Mouse (Mus musculus): ENCODE data around the gene Llgl2. TPM values are rescaled to one million over a fixed set of nuclear protein-coding genes. Genes with fewer than 3 reads are reported as not detected.

Gene Llgl2
- total RNA-seq (2023), result 10 to 100 TPM in 1 of 2 experiments, 1 to 10 TPM in 1; 8.1 to 14.9 TPM

DNA sequence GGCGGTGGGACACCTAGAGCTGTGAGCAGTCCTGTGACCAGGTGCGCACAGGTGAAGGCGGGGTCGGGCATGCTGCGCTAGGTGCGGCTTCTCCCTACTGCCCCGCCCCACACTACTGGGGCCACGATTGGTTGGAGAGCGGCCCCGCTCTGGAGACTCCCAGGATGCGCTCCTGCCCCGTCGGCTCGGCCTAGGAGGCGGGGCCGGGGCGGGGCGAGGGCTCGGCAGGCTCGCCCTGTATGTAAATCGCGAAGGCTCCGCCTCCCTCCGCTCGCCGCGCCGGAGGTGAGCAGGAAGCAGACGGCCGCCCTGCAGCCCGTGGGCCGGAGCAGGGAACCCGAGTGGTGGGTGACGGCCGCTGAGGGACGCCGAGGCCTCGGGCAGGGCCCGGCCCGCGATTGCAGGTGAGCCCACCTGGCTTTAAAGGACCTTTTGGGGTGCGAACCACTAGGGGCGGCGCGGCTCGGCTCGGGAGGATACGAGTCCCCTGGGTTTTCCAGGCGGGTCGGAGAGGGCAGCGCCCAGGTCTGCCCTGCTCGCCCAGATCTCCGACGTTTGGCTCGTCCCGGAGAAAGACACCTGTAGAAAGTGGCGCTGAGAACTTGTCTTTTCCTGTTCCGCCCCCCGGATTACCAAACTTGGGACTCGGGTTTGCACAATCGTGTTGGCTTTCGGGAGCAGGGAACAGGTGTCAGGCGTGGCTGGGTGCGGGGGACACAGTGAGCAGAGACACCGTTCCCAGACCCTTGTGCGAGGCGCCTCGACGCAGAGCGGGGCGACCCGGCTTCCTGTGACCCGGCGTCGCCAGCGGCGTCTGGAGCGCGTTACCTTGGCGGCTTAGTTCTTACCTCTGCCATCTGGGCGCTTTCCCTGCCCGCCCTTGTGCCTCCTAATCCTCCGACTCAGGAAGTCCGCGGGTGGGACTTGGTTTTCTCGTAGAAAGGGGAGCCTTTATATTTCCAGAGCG lies at the start of gene Llgl2:
Llgl2 (plus strand) TSS at position 276 of the 967 bp plus-strand sequence.

GRCm38 (mm10) chr11:115813507-115814296 lies 10.1 kb upstream of the Llgl2 start, which contains the start of gene Caskin2:
Gene Caskin2, minus strand, starts transcription at chr11:115813639.

GRCm38 (mm10) chr11:115814605-115815450 lies 9.0 kb upstream of the Llgl2 start, which contains the start of gene Tsen54:
Gene Tsen54, plus strand, starts transcription at chr11:115814724.

DNA sequence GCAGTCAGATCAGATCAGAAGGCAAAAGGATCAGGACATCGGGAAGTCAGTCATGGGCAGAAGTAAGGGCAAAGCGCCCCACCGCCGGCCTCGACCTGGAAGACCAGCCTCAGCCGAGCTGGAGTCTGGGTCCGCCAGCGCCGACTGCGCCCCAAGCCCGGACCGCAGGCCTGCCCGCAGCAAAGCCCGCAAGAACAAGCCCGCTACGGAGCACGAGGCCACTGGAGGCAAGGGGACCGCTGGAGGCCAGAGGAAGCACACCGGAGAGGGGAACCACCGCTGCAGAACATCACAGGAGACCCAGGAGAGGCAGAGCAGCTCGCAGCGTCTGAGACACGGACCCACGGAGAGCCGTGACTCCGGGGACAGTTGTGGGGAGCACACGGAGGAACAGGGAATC lies 34.5 kb downstream of the Llgl2 start, which contains the start of gene Myo15b:
Myo15b (plus strand) TSS at position 53 of the 400 bp plus-strand sequence.

DNA sequence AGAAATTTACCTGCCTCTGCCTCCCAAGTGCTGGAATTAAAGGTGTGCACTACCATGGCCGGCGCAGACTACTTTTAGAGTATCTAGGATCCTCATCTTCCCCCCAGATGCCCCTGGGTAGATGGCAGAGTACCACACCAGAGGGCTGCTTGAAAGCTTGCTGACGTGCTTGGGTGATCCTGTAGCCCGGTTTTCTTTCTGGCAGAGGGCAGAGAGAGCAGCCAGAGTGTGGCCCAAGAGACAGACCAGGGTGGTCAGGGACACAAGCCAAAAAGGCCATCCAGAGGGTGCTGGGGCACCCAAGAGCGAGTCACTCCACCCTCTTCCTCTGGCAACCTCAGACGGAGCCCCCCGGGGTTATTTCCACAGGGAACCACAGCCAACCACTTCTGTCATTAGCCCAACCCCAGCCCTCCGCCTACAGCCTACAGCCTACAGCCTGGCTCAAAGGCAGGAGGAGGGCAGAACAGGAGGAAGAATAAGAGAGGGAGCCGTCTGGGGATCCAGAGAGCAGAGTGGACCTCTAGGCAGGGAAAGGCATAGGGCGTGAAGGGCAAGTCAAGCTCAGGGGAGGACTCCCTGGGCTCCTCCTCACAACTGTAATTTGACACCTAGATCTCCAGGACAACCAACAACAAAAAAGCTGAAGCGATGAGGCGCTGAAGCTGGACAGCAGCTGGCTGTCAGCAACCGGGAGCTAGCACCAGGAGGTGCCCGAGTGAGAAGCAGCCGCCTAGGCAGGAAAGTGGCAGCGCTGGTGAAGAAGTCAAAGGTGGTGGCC lies 75.8 kb downstream of the Llgl2 start, which contains the start of gene Smim5:
Smim5 (plus strand) TSS at position 481 of the 781 bp plus-strand sequence.

Other genes with a start within 250 kb of the Llgl2 start
- 10 to 100 TPM; 19.5 to 22.1 TPM for gene Mrps7, start 220.1 kb upstream of the Llgl2 start, total RNA-seq (2023)
- gene Gga3, start 220.0 kb upstream of the Llgl2 start, total RNA-seq (2023), result 10 to 100 TPM; 74.0 to 86.5 TPM
- gene Mif4gd, start 211.1 kb upstream of the Llgl2 start, total RNA-seq (2023), result 10 to 100 TPM; 42.1 to 46.5 TPM
- 10 to 100 TPM; 36.3 to 40.4 TPM for gene Slc25a19, start 195.8 kb upstream of the Llgl2 start, total RNA-seq (2023)
- 100 to 1,000 TPM; 226 to 238 TPM for gene Grb2, start 115.5 kb upstream of the Llgl2 start, total RNA-seq (2023)
- gene Tmem94, start 58.6 kb upstream of the Llgl2 start, total RNA-seq (2023), result 10 to 100 TPM; 54.7 to 60.5 TPM
- 1 to 10 TPM; 1.2 to 1.3 TPM for gene Caskin2, start 10.4 kb upstream of the Llgl2 start, total RNA-seq (2023)
- 10 to 100 TPM; 17.0 to 17.7 TPM for gene Tsen54, start 9.3 kb upstream of the Llgl2 start, total RNA-seq (2023)
- not detected for gene Myo15b, start 34.4 kb downstream of the Llgl2 start, total RNA-seq (2023)
- gene Smim5, start 75.9 kb downstream of the Llgl2 start, total RNA-seq (2023), result 10 to 100 TPM; 22.9 to 25.2 TPM
- 1 to 10 TPM; 2.4 to 5.0 TPM for gene Smim6, start 88.0 kb downstream of the Llgl2 start, total RNA-seq (2023)
- gene Sap30bp, start 109.2 kb downstream of the Llgl2 start, total RNA-seq (2023), result 10 to 100 TPM; 25.9 to 34.3 TPM
- 10 to 100 TPM; 23.9 to 26.2 TPM for gene Recql5, start 109.4 kb downstream of the Llgl2 start, total RNA-seq (2023)
- 1 to 10 TPM in 1 of 2 experiments, not detected in 1; 1.6 TPM for gene Itgb4, start 150.7 kb downstream of the Llgl2 start, total RNA-seq (2023)
- 10 to 100 TPM in 1 of 2 experiments, 1 to 10 TPM in 1; 9.6 to 10.4 TPM for gene Galk1, start 188.7 kb downstream of the Llgl2 start, total RNA-seq (2023)
- 1,000 to 10,000 TPM; 3,280 to 3,497 TPM for gene H3f3b, start 203.9 kb downstream of the Llgl2 start, total RNA-seq (2023)
- 10 to 100 TPM; 32.3 to 41.4 TPM for gene Unk, start 206.3 kb downstream of the Llgl2 start, total RNA-seq (2023)

Data from monocyte, adult 59 days (primary cell).